Mouse (Mus musculus): ENCODE data around the gene Hps4.

- TF ChIP-seq CTCF (IDR thresholded peaks at IDR 0.05; ENCODE audit: extremely low read depth, insufficient read depth, insufficient read length, insufficient replicate concordance) (no peak), POLR2A (IDR thresholded peaks at IDR 0.05; ENCODE audit: low read depth, low read length) (no peak)
These were observed 75.1 kb downstream of the Hps4 start for GRCm38 (mm10) chr5:112418023-112418422.

All from spleen, adult 2 months (tissue).